Comparison of ENCODE assay signal across 14 mouse cellular contexts in genomic region chr7:142057121-142057520, GRCm38 (mm10). TPM values are rescaled to one million over a fixed set of nuclear protein-coding genes. Genes with fewer than 3 reads are reported as not detected.
DNase-seq lines count a peak whose midpoint lies in the region; ATAC-seq and TF ChIP-seq lines count a peak whose summit lies in the region.
"Had no signal": no experiment of that assay in that cellular context is flagged by ENCODE, and none has a peak within 500 bp of the region (broad histone marks: within the 10 kb centered on the region; RNA-seq: fewer than 3 reads in every experiment).

No protein-coding gene starts in this region.

- H3K36me3 ChIP-seq in heart, postnatal 0 days (replicated peaks; ENCODE audit: control insufficient read depth, insufficient read depth, low read length) = 0 out of 2 replicates have a peak, but pooled peaks cover 23% of the 10 kb centered on the region
- peaks cover 3% of the 10 kb centered on the region; the same call in 1 of the 2 replicates for H3K36me3 ChIP-seq in heart, embryonic 11.5 days (ENCODE audit: control insufficient read depth, insufficient read depth, low read length)
- H3K36me3 ChIP-seq in liver, postnatal 0 days (replicated peaks; ENCODE audit: insufficient read depth, low read length) = peaks cover 24% of the 10 kb centered on the region

- no peak for TF ChIP-seq EP300 in heart, postnatal 0 days (IDR thresholded peaks at IDR 0.05; ENCODE audit: low read depth)
- no peak for TF ChIP-seq EP300 in liver, postnatal 0 days (IDR thresholded peaks at IDR 0.05; ENCODE audit: low read depth)

- H3K27ac ChIP-seq in heart, postnatal 0 days (ENCODE audit: low read depth) = peak overlapping the region; percentile 47
- no peak overlapping the region for H3K27ac ChIP-seq in heart, embryonic 11.5 days (ENCODE audit: low read depth, low read length)
- peak overlapping the region; percentile 59 for H3K27ac ChIP-seq in bone marrow macrophage, adult 2 months (ENCODE audit: insufficient read depth, low read depth, low read length)
- H3K27ac ChIP-seq in liver, postnatal 0 days (ENCODE audit: low read depth) = peak overlapping the region; percentile 26; the same call in 1 of the 2 replicates
- H3K27ac ChIP-seq: embryonic facial prominence, embryonic 10.5 days; hindbrain, postnatal 0 days; kidney, postnatal 0 days; liver, embryonic 14.5 days; neural tube, embryonic 12.5 days had no signal

- no peaks in the 10 kb centered on the region for H3K9me3 ChIP-seq in heart, postnatal 0 days (replicated peaks; ENCODE audit: control insufficient read depth, low read length)
- no peaks in the 10 kb centered on the region for H3K9me3 ChIP-seq in heart, embryonic 11.5 days (replicated peaks; ENCODE audit: control insufficient read depth, low read length)
- H3K9me3 ChIP-seq in liver, postnatal 0 days (ENCODE audit: low read length) = no peaks in the 10 kb centered on the region
- H3K9me3 ChIP-seq: embryonic facial prominence, embryonic 10.5 days; neural tube, embryonic 12.5 days had no signal

- no peaks in the 10 kb centered on the region for H3K27me3 ChIP-seq in heart, postnatal 0 days (ENCODE audit: control insufficient read depth, insufficient read depth, low read length)
- H3K27me3 ChIP-seq in heart, embryonic 11.5 days (ENCODE audit: control insufficient read depth, insufficient read depth, low read length) = no peaks in the 10 kb centered on the region
- no peaks in the 10 kb centered on the region for H3K27me3 ChIP-seq in liver, postnatal 0 days (ENCODE audit: insufficient read depth, low read length)
- H3K27me3 ChIP-seq: neural tube, embryonic 12.5 days had no signal

- H3K9ac ChIP-seq in heart, postnatal 0 days (replicated peaks; ENCODE audit: low read depth, low read length) = no peak overlapping the region
- no peak overlapping the region for H3K9ac ChIP-seq in heart, embryonic 11.5 days (ENCODE audit: low read depth, low read length)
- H3K9ac ChIP-seq in liver, postnatal 0 days (replicated peaks) = no peak overlapping the region
- H3K9ac ChIP-seq: liver, embryonic 14.5 days; neural tube, embryonic 12.5 days had no signal

- ATAC-seq in heart, postnatal 0 days (ENCODE audit: insufficient read depth, low read depth) = no peak
- no peak for ATAC-seq in heart, embryonic 11.5 days (replicated peaks; ENCODE audit: insufficient number of reproducible peaks, low FRiP score, low TSS enrichment)
- no peak for ATAC-seq in liver, postnatal 0 days
- ATAC-seq in activated CD4-positive, CD25-positive, alpha-beta regulatory T cell, adult 4 months = no peak
- ATAC-seq in inflammation-experienced regulatory T-cells, adult 6 months = no peak
- ATAC-seq: hindbrain, postnatal 0 days had no signal

- TF ChIP-seq CTCF in heart, postnatal 0 days (IDR thresholded peaks at IDR 0.05; ENCODE audit: low read depth) = no peak
- TF ChIP-seq CTCF in bone marrow macrophage, adult 2 months (IDR thresholded peaks at IDR 0.05; ENCODE audit: low read depth, low read length) = no peak
- no peak for TF ChIP-seq CTCF in liver, postnatal 0 days (IDR thresholded peaks at IDR 0.05; ENCODE audit: low read depth)

- peaks cover 39% of the 10 kb centered on the region for H3K4me1 ChIP-seq in heart, postnatal 0 days (ENCODE audit: control insufficient read depth, insufficient read depth)
- H3K4me1 ChIP-seq in heart, embryonic 11.5 days (ENCODE audit: control insufficient read depth, insufficient read depth, low read length) = peaks cover 20% of the 10 kb centered on the region
- H3K4me1 ChIP-seq in bone marrow macrophage, adult 2 months (ENCODE audit: control insufficient read depth, insufficient read depth, low read length) = peaks cover 43% of the 10 kb centered on the region
- H3K4me1 ChIP-seq in liver, postnatal 0 days (ENCODE audit: insufficient read depth) = peaks cover 47% of the 10 kb centered on the region

- WGBS in heart, postnatal 0 days = 96% methylated on average over 1 of the region's 1 CpGs
- WGBS in heart, embryonic 11.5 days (ENCODE audit: insufficient replicate concordance) = 89% methylated on average over 1 of the region's 1 CpGs
- 68% methylated on average over 1 of the region's 1 CpGs for WGBS in liver, postnatal 0 days (ENCODE audit: insufficient replicate concordance)

- no peak for TF ChIP-seq POLR2A in bone marrow macrophage, adult 2 months (IDR thresholded peaks at IDR 0.05; ENCODE audit: borderline replicate concordance, low read depth, low read length)

- H3K4me3 ChIP-seq in heart, postnatal 0 days (ENCODE audit: low read depth, low read length) = no peak overlapping the region
- H3K4me3 ChIP-seq in heart, embryonic 11.5 days (ENCODE audit: low read depth, low read length) = no peak overlapping the region
- H3K4me3 ChIP-seq in bone marrow macrophage, adult 2 months (ENCODE audit: insufficient read depth, low read length) = no peak overlapping the region
- no peak overlapping the region for H3K4me3 ChIP-seq in liver, postnatal 0 days (ENCODE audit: low read depth, low read length)
- H3K4me3 ChIP-seq: embryonic facial prominence, embryonic 10.5 days; neural tube, embryonic 12.5 days had no signal

- H3K4me2 ChIP-seq in heart, postnatal 0 days (ENCODE audit: low read depth, low read length) = no peak overlapping the region
- H3K4me2 ChIP-seq in heart, embryonic 11.5 days = no peak overlapping the region
- no peak overlapping the region for H3K4me2 ChIP-seq in liver, postnatal 0 days (ENCODE audit: low read depth, low read length)
- H3K4me2 ChIP-seq: neural tube, embryonic 12.5 days had no signal

- no peak for DNase-seq in heart, postnatal 0 days (ENCODE audit: low spot score)
- peak; percentile 15 for DNase-seq in adipocyte (ENCODE audit: low spot score)
- no peak for DNase-seq in liver, postnatal 0 days
- DNase-seq: cerebellum, postnatal 14 days; heart, postnatal 4 days had no signal

RNA-seq across cellular contexts. Expression of gene Mob2, which starts 3.7 kb away (rescaled TPM):
- total RNA-seq in heart, postnatal 0 days (2014; rRNA removed; ENCODE audit: low replicate concordance) = 48.3 and 53.6 TPM in 2 replicates
- polyA plus RNA-seq in heart, postnatal 0 days (2015; fragmentation: Nextera tagmentation; extraction: Ambion mirVana) = 45.5 and 49.6 TPM in 2 replicates
- polyA plus RNA-seq in heart, embryonic 11.5 days (2014; fragmentation: Nextera tagmentation; extraction: Ambion mirVana) = 48.3 and 50.3 TPM in 2 replicates
- 29.5 and 37.0 TPM in 2 replicates for polyA plus RNA-seq in bone marrow macrophage, adult 2 months (2012; ENCODE audit: insufficient read depth, insufficient read length, missing spikeins)
- 38.5 and 40.8 TPM in 2 replicates for polyA plus RNA-seq in liver, postnatal 0 days (2015; fragmentation: Nextera tagmentation; extraction: Ambion mirVana)
- polyA plus RNA-seq in activated CD4-positive, CD25-positive, alpha-beta regulatory T cell, adult 4 months (2017; shearing (Covaris generic)) = 10 to 100 TPM; 55.7 to 62.4 TPM
- 10 to 100 TPM; 61.4 to 67.5 (median 65.3) TPM for polyA plus RNA-seq in inflammation-experienced regulatory T-cells, adult 6 months (2017; shearing (Covaris generic))

RNA-seq across cellular contexts. Expression of gene Dusp8, which starts 38.5 kb away (rescaled TPM):
- total RNA-seq in heart, postnatal 0 days (2014; rRNA removed; ENCODE audit: low replicate concordance) = 29.4 and 31.4 TPM in 2 replicates
- polyA plus RNA-seq in heart, postnatal 0 days (2015; fragmentation: Nextera tagmentation; extraction: Ambion mirVana) = 6.4 and 9.0 TPM in 2 replicates
- 9.6 and 10.1 TPM in 2 replicates for polyA plus RNA-seq in heart, embryonic 11.5 days (2014; fragmentation: Nextera tagmentation; extraction: Ambion mirVana)
- polyA plus RNA-seq in bone marrow macrophage, adult 2 months (2012; ENCODE audit: insufficient read depth, insufficient read length, missing spikeins) = 0.27 and 0.46 TPM in 2 replicates
- polyA plus RNA-seq in liver, postnatal 0 days (2015; fragmentation: Nextera tagmentation; extraction: Ambion mirVana) = 1.8 TPM in 2 replicates
- polyA plus RNA-seq in activated CD4-positive, CD25-positive, alpha-beta regulatory T cell, adult 4 months (2017; shearing (Covaris generic)) = under 1 TPM; 0.09 to 0.16 TPM
- not detected for polyA plus RNA-seq in inflammation-experienced regulatory T-cells, adult 6 months (2017; shearing (Covaris generic))
